Mouse (Mus musculus): Measurements from ENCODE around the gene Map4k4. TPM values are rescaled to one million over a fixed set of nuclear protein-coding genes. Genes with fewer than 3 reads are reported as not detected.

Gene Map4k4
- 31.5 TPM for polyA plus RNA-seq (2014; fragmentation: Illumina TruSeq; extraction: RNeasy Lipid Tissue Mini Kit (QIAGEN cat#74804); ENCODE audit: low replicate concordance)

DNA sequence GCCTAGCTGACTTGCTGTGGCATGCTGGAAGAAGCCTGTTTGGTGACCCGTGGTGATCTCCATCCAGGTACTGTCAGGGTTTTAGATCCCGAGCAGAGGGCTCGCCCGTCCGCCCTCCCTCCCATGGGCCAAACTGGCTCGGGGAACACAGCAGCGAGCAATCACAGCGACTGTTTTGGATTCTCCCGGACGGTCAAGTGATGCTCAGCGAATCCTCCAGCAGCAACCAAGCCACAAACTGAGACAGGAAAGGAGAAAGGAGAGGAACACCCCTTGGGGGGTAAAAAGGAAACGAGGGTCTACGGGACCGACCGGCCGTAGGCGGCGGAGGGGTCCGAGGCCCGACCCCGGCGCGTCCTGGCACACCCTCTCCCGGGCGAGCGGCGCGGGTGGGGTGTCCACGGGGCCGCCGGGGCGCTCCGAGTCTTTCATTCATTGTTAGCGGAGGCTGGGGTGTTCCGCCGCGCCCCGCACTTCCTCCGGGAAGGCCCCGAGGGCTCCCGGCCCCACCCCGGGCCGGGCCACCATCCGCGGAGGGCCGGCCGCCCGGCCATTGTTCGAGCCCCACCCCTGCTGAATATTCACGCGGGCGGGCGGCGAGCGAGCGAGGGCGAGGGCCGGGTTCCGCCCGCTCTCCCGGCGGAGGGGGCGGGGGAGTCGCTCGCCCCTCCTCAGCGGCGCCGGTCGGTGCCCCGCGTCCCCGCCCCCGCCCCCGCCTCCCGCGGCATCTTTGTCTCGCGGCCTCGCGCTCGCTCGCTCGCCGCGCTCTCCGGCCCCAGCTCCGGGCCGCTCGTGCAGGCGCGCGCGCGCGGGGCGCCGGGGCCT, at the start of gene Map4k4:
Gene Map4k4, plus strand, starts transcription at position 733 of the 825 bp plus-strand sequence.

DNA sequence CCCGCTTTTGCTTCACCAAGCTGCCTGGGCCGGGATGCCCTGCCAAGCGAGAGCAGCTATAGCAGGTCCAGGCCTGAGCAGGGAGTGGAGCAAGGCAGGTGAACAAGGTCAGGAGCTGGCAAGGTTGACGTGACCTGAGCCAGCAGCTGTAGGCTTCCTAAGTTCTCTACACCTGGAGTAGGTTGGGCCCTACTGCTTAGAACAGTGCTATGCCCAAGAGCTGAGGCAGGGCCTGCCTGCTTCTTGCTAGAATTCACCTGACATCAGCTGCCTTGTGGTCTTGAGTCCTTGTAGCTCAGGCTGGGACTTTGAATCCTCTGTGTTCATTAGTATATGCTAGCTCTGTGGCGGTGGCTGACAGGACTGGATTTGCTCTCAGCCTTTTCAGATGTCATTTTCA, 173.1 kb downstream of the Map4k4 start, which contains the start of gene Il1r2:
Gene Il1r2, plus strand, starts transcription at position 301 of the 400 bp plus-strand sequence.

Other genes starting within 250 kb of the Map4k4 start
- gene Creg2, start 249.4 kb upstream of the Map4k4 start, polyA plus RNA-seq (2014; fragmentation: Illumina TruSeq; extraction: RNeasy Lipid Tissue Mini Kit (QIAGEN cat#74804); ENCODE audit: low replicate concordance) = 0.33 TPM
- not detected for gene Rfx8, start 179.9 kb upstream of the Map4k4 start, polyA plus RNA-seq (2014; fragmentation: Illumina TruSeq; extraction: RNeasy Lipid Tissue Mini Kit (QIAGEN cat#74804); ENCODE audit: low replicate concordance)
- not detected for gene Gm3646, start 95.6 kb upstream of the Map4k4 start, polyA plus RNA-seq (2014; fragmentation: Illumina TruSeq; extraction: RNeasy Lipid Tissue Mini Kit (QIAGEN cat#74804); ENCODE audit: low replicate concordance)
- gene Il1r2, start 173.2 kb downstream of the Map4k4 start, polyA plus RNA-seq (2014; fragmentation: Illumina TruSeq; extraction: RNeasy Lipid Tissue Mini Kit (QIAGEN cat#74804); ENCODE audit: low replicate concordance) = 3.4 TPM

Data from small intestine, adult 10 weeks (tissue).